Mouse (Mus musculus): ENCODE data around the gene Tbxa2r. TPM values are rescaled to one million over a fixed set of nuclear protein-coding genes. Genes with fewer than 3 reads are reported as not detected.

The Tbxa2r gene
- total and polyA plus RNA-seq, 3 experiments = 0.12 to 0.30 (median 0.13) TPM

DNA sequence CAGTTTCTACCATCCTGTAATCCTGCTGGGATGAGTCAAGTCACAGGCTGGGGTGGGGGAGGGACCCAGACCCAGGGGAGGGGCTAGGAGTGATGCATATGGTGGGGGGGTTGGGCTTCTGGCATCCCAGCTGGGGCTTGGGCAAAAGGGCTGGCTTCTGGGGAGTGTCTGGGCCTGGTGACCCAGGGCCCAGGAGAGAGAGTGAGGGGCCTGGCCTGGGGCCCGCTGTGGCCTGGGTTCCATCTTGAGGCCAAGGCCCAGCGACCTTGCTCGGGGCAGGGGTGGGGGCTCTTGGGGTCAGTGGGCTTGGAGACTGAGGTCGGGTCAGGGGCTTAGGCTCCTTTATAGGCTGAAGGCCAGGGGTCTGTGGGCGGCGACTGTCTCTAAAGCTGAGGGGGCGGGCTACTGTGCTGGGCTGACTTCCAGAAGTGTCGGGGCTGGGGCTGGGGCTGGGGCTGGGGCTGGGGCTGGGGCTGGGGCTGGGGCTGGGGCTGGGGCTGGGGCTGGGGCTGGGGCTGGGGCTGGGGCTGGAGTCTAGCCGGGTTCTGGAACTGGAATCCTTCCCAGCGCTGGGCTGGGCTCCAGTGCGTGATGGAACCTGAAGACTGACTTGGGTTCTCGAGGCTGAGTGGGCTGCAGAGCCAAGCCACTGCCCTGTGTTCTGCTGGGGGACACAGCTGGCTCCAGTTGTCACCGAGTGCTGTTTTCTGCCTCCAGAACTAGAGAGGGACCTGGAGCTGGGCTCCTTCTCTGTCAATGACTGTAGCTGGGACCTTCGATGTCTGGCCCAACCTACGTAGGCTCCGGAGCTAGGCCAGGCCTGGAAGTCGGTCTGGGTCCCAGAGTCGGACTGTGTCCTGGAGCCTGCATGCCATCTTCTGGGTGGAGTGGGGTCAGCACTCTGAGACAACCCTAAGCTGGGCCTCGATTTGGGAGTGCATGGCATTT, 7.1 kb downstream of the Tbxa2r start:
- dilution Hi-C loops (cut with MboI; ENCODE audit: extremely low pct_ligation_motif_present, extremely low pct_unique_long_range_greater_than_20kb, low sequenced_read_pairs) = no loop called here
- H3K9me3 ChIP-seq (replicated peaks; ENCODE audit: low read length) = no peaks in the 10 kb centered on the region
- no peaks in the 10 kb centered on the region for H3K79me2 ChIP-seq (replicated peaks; ENCODE audit: control insufficient read depth, extremely low read depth, insufficient read depth, poor library complexity, severe bottlenecking)
- in situ Hi-C loops (cut with MboI; ENCODE audit: low pct_ligation_motif_present, low pct_unique_long_range_greater_than_20kb, low sequenced_read_pairs) = no loop called here
- no peak overlapping the region for H3K4me2 ChIP-seq (ENCODE audit: insufficient read depth, low read depth, poor library complexity, severe bottlenecking)
- no peak overlapping the region for H3K9ac ChIP-seq (ENCODE audit: insufficient read depth, low read depth)
- DNase-seq (ENCODE audit: extremely low read depth) = no peak
- peaks cover 3% of the 10 kb centered on the region for H3K27me3 ChIP-seq (replicated peaks)
- H3K27ac ChIP-seq (ENCODE audit: insufficient read depth, low read depth) = no peak overlapping the region
- peaks cover 0 to 7% of the 10 kb centered on the region in 2 experiments for H3K36me3 ChIP-seq (replicated peaks in 1 of 2; ENCODE audit: control insufficient read depth in 1 of 2, insufficient read depth in 1 of 2, low read length in 1 of 2)
- no peak for TF ChIP-seq RCOR1 (conservative IDR thresholded peaks at IDR 0.05; ENCODE audit: low read depth, low read length)
- TF ChIP-seq TBP (conservative IDR thresholded peaks at IDR 0.05; ENCODE audit: low read depth, low read length) = no peak
- no peak for TF ChIP-seq IRF4 (IDR thresholded peaks at IDR 0.05; ENCODE audit: low read depth, low read length)
- no peak for TF ChIP-seq MAZ (IDR thresholded peaks at IDR 0.05; ENCODE audit: low read depth, low read length)
- no peak for TF ChIP-seq JUND (conservative IDR thresholded peaks at IDR 0.05; ENCODE audit: low read depth, low read length)
- no peak for TF ChIP-seq USF2 (conservative IDR thresholded peaks at IDR 0.05; ENCODE audit: low read depth, low read length)
- no peak for TF ChIP-seq MEF2A (IDR thresholded peaks at IDR 0.05; ENCODE audit: borderline replicate concordance, low read depth, low read length)
- TF ChIP-seq ZNF384 (IDR thresholded peaks at IDR 0.05; ENCODE audit: low read depth, low read length) = no peak
- no peak for TF ChIP-seq BHLHE40 (IDR thresholded peaks at IDR 0.05; ENCODE audit: low read depth, low read length)
- no peak for TF ChIP-seq ZKSCAN1 (IDR thresholded peaks at IDR 0.05; ENCODE audit: borderline replicate concordance, low read depth, low read length)
- TF ChIP-seq TCF12 (IDR thresholded peaks at IDR 0.05; ENCODE audit: low read depth, low read length) = no peak
- no peak for TF ChIP-seq MYC (IDR thresholded peaks at IDR 0.05; ENCODE audit: low read depth, low read length)
- TF ChIP-seq E2F4 (IDR thresholded peaks at IDR 0.05; ENCODE audit: insufficient replicate concordance, low read depth, low read length) = no peak
- no peak for TF ChIP-seq RAD21 (IDR thresholded peaks at IDR 0.05; ENCODE audit: low read depth, low read length)
- H3K4me3 ChIP-seq (replicated peaks in 1 of 3; ENCODE audit: low read depth in 2 of 3, low read length in 2 of 3, poor library complexity in 1 of 3) = no peak overlapping the region
- H3K4me1 ChIP-seq (ENCODE audit: control insufficient read depth in 1 of 2, insufficient read depth in 2 of 2) = peaks cover 0 to 4% of the 10 kb centered on the region in 2 experiments; a peak in 2 of 4 replicates

- Histone ChIP-seq H3K4me3 (replicated peaks in 1 of 3; ENCODE audit: low read depth in 2 of 3, low read length in 2 of 3, poor library complexity in 1 of 3) (no peak overlapping the region), H3K27me3 (replicated peaks) (peaks cover 6% of the 10 kb centered on the region), H3K79me2 (replicated peaks; ENCODE audit: control insufficient read depth, extremely low read depth, insufficient read depth, poor library complexity, severe bottlenecking) (no peaks in the 10 kb centered on the region), H3K9ac (ENCODE audit: insufficient read depth, low read depth) (no peak overlapping the region), H3K36me3 (replicated peaks in 1 of 2; ENCODE audit: control insufficient read depth in 1 of 2, insufficient read depth in 1 of 2, low read length in 1 of 2) (peaks cover 0 to 7% of the 10 kb centered on the region in 2 experiments), H3K4me2 (ENCODE audit: insufficient read depth, low read depth, poor library complexity, severe bottlenecking) (no peak overlapping the region), H3K27ac (ENCODE audit: insufficient read depth, low read depth) (no peak overlapping the region), H3K4me1 (ENCODE audit: control insufficient read depth in 1 of 2, insufficient read depth in 2 of 2) (peaks cover 4 to 5% of the 10 kb centered on the region in 2 experiments; a peak in 3 of 4 replicates), H3K9me3 (replicated peaks; ENCODE audit: low read length) (no peaks in the 10 kb centered on the region)
- dilution Hi-C loops (cut with MboI; ENCODE audit: extremely low pct_ligation_motif_present, extremely low pct_unique_long_range_greater_than_20kb, low sequenced_read_pairs) (no loop called here), in situ Hi-C loops (cut with MboI; ENCODE audit: low pct_ligation_motif_present, low pct_unique_long_range_greater_than_20kb, low sequenced_read_pairs) (no loop called here)
- TF ChIP-seq RAD21 (IDR thresholded peaks at IDR 0.05; ENCODE audit: low read depth, low read length) = no peak
- no peak for TF ChIP-seq BHLHE40 (IDR thresholded peaks at IDR 0.05; ENCODE audit: low read depth, low read length)
- TF ChIP-seq ZNF384 (IDR thresholded peaks at IDR 0.05; ENCODE audit: low read depth, low read length) = no peak
- no peak for TF ChIP-seq CHD1 (IDR thresholded peaks at IDR 0.05; ENCODE audit: low read depth, low read length)
- no peak for TF ChIP-seq RCOR1 (conservative IDR thresholded peaks at IDR 0.05; ENCODE audit: low read depth, low read length)
- TF ChIP-seq ETS1 (conservative IDR thresholded peaks at IDR 0.05; ENCODE audit: low read depth, low read length) = no peak
- no peak for DNase-seq (ENCODE audit: extremely low read depth)
These were observed 8.0 kb downstream of the Tbxa2r start for GRCm38 (mm10) chr10:81336558-81336957.
